Mouse (Mus musculus) testis, adult 2 months (tissue): ENCODE data around the gene Tmem164.

Experiments used
- CTCF ChIP-seq: fragments of 200-500 bp; IDR thresholded peaks from 2 replicates; pipeline ENCODE4 v1.5.1; 2012; ENCODE audit warnings: low read depth, mild to moderate bottlenecking, inconsistent platforms, low read length, moderate library complexity; ENCODE audit not compliant: control insufficient read depth, insufficient read depth, insufficient replicate concordance
- POLR2A ChIP-seq: fragments of 200-500 bp; IDR thresholded peaks from 2 replicates; pipeline ENCODE4 v1.6.1; 2012; ENCODE audit warnings: low read depth, mild to moderate bottlenecking, inconsistent platforms, low read length, moderate library complexity; ENCODE audit not compliant: control insufficient read depth

- TF ChIP-seq POLR2A (no peak), CTCF (no peak)
Observed at GRCm38 (mm10) chrX:142681056-142681615, at the start of gene Tmem164.
